Mouse (Mus musculus) left cerebral cortex, postnatal 25 days (tissue): ENCODE results near the gene Slc16a14. TPM values are rescaled to one million over a fixed set of nuclear protein-coding genes. Genes with fewer than 3 reads are reported as not detected.

Experiments
- DNase-seq, 2 experiments: peaks; one replicate each; pipeline ENCODE4 v3.0.0; 2022; ENCODE audit warnings: low spot score in 2 of 2, mixed read lengths in 1 of 2
- intact Hi-C: fragments of 180-260 bp; cut with DNase I; formaldehyde crosslinking; loops from one replicate; pipeline ENCODE4 v1.15.1; 2025
- total RNA-seq, 2 experiments: library from RNA; stranded (reverse); gene quantifications; 2 replicates each; pipeline ENCODE4 v1.2.3; 2021

Slc16a14 gene
- total RNA-seq, 2 experiments from 2014 or later = 12.5 to 12.7 TPM

GRCm38 (mm10) chr1:84871131-84871530, 63.8 kb downstream of the Slc16a14 start:
- intact Hi-C loops = no loop called here
- DNase-seq = no peak

GRCm38 (mm10) chr1:84869498-84869897, 65.4 kb downstream of the Slc16a14 start:
- no peak for DNase-seq
- intact Hi-C loops = no loop called here

GRCm38 (mm10) chr1:84868841-84869240, 66.1 kb downstream of the Slc16a14 start:
- intact Hi-C loops = no loop called here
- no peak for DNase-seq

GRCm38 (mm10) chr1:84868311-84868710, 66.6 kb downstream of the Slc16a14 start:
- intact Hi-C loops = no loop called here
- no peak for DNase-seq

- intact Hi-C loops = no loop called here
- no peak for DNase-seq
Measured at GRCm38 (mm10) chr1:84866706-84867230, 68.2 kb downstream of the Slc16a14 start.

- intact Hi-C loops = no loop called here
- no peak for DNase-seq
Measured at GRCm38 (mm10) chr1:84866231-84866630, 68.7 kb downstream of the Slc16a14 start.

- intact Hi-C loops = no loop called here
- DNase-seq = no peak
Measured at GRCm38 (mm10) chr1:84864645-84865044, 70.3 kb downstream of the Slc16a14 start.

- intact Hi-C loops = no loop called here
- no peak for DNase-seq
Measured at GRCm38 (mm10) chr1:84861255-84861630, 73.7 kb downstream of the Slc16a14 start.

- intact Hi-C loops = no loop called here
- no peak for DNase-seq
Measured at GRCm38 (mm10) chr1:84860360-84861254, 74.3 kb downstream of the Slc16a14 start.

- DNase-seq = no peak
Measured at GRCm38 (mm10) chr1:84859597-84859996, 75.3 kb downstream of the Slc16a14 start.

More at GRCm38 (mm10) chr1:84859597-84859996, 75.3 kb downstream of the Slc16a14 start:
- intact Hi-C loops = no loop called here

Other genes with a start within 250 kb of the Slc16a14 start
- gene Dner, start 238.9 kb downstream of the Slc16a14 start, total RNA-seq = 100 to 1,000 TPM; 149 to 162 TPM
- gene Fbxo36, start 95.3 kb downstream of the Slc16a14 start, total RNA-seq = 1 to 10 TPM; 2.2 to 2.5 TPM
- gene Trip12, start 94.6 kb downstream of the Slc16a14 start, total RNA-seq = 100 to 1,000 TPM; 194 to 196 TPM
- gene Gm10553, start 165.0 kb upstream of the Slc16a14 start, total RNA-seq = not detected
- under 1 TPM in 1 of 2 experiments, not detected in 1; 0.69 TPM for gene A530032D15Rik, start 174.7 kb upstream of the Slc16a14 start, total RNA-seq